Mouse (Mus musculus) stomach, embryonic 16.5 days (tissue): ENCODE results near the gene Rd3. TPM values are rescaled to one million over a fixed set of nuclear protein-coding genes. Genes with fewer than 3 reads are reported as not detected.
A peak's percentile ranks its signal among the peaks of the same experiment; 100 is the strongest.

ENCODE experiments used
- ATAC-seq: fragments of 200-750 bp; cut with Nextera tagmentation; 2 replicates; pipeline ENCODE4 v1.8.0; 2017; ENCODE audit warnings: moderate number of reproducible peaks, moderate TSS enrichment; ENCODE audit not compliant: insufficient read depth, low FRiP score
- H3K27ac ChIP-seq: fragments of 300-500 bp; sonication (generic); 2 replicates; pipeline ENCODE4 v1.5.1; 2014; ENCODE audit warnings: low read length
- H3K27me3 ChIP-seq: fragments of 300-500 bp; sonication (generic); 2 replicates; pipeline ENCODE4 v1.6.1; 2014; ENCODE audit warnings: low read length, control low read depth, mixed read lengths; ENCODE audit not compliant: control insufficient read depth, insufficient read depth
- H3K36me3 ChIP-seq: fragments of 300-500 bp; sonication (generic); 2 replicates; pipeline ENCODE4 v1.6.1; 2014; ENCODE audit warnings: low read length; ENCODE audit not compliant: control insufficient read depth, insufficient read depth
- H3K4me1 ChIP-seq: fragments of 300-500 bp; sonication (generic); 2 replicates; pipeline ENCODE4 v1.6.1; 2014; ENCODE audit warnings: low read length, control low read depth, mixed read lengths; ENCODE audit not compliant: control insufficient read depth, insufficient read depth
- H3K4me2 ChIP-seq: fragments of 300-500 bp; sonication (generic); 2 replicates; pipeline ENCODE4 v1.6.1; 2014; ENCODE audit warnings: low read depth, low read length, mixed read lengths
- H3K4me3 ChIP-seq: fragments of 300-500 bp; sonication (generic); replicated peaks from 2 replicates; pipeline ENCODE4 v1.5.1; 2014; ENCODE audit warnings: mild to moderate bottlenecking, low read length
- H3K9ac ChIP-seq: fragments of 300-500 bp; sonication (generic); 2 replicates; pipeline ENCODE4 v1.6.1; 2014; ENCODE audit warnings: low read length
- H3K9me3 ChIP-seq: fragments of 300-500 bp; sonication (generic); replicated peaks from 2 replicates; pipeline ENCODE4 v1.6.1; 2016; ENCODE audit warnings: low read length, control low read depth; ENCODE audit not compliant: control insufficient read depth
- WGBS: fragments of 180-500 bp; shearing (Covaris S2); extraction: QIAGEN DNeasy Blood & Tissue Kit; methylation state at CpG from one replicate; pipeline ENCODE4 v1.1.7; 2014; 5-methylcytosine and 5-hydroxymethylcytosine counted together
- polyA plus RNA-seq: library from polyadenylated mRNA; unstranded; fragments of >200 nt; fragmentation: Nextera tagmentation; extraction: Ambion mirVana; gene quantifications from 2 replicates; pipeline ENCODE4 v1.2.1, GENCODE M21; 2015

Rd3 gene
- polyA plus RNA-seq, 1 experiment from 2014 or later, result 0.19 TPM

DNA sequence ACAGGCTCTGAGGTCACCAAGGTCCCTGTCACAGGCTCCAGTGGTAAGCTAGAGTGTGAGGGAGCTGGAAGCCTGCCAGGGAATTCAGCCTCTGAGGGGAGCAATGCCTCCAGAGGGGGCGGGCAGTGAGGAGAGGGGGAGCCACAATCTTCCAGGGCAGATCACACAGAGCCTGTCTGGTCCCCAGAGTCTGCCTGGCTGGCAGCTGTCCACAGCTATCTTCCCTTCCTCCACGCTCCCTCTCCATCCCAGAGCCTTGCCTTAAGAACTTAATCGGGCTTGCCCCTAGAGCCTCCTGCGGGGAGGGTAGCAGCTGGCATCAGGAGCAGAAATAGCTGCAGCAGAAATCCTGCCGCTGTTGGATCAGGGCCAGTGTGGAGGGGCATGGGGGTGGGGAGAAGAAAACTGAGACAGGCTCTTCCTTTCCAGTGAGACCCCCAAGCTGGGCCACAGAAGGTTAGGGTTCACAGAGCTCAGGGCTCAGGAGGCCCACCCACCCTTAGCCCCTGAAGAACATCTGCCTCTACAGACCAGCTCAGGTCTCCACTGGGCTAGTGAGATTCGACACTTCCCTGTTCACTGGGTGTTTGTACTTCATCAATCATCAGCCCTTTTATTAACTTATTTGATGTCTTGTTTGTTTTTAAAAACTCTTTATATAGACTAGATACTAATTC lies 4.4 kb downstream of the Rd3 start:
- Histone ChIP-seq H3K27ac (no peak overlapping the region), H3K4me2 (no peak overlapping the region), H3K27me3 (0 out of 2 replicates have a peak, but pooled peaks cover 3% of the 10 kb centered on the region), H3K4me1 (peaks cover 6% of the 10 kb centered on the region; the same call in 1 of the 2 replicates), H3K36me3 (no peaks in the 10 kb centered on the region), H3K9ac (no peak overlapping the region), H3K9me3 (no peaks in the 10 kb centered on the region), H3K4me3 (no peak overlapping the region)
- WGBS, result 36% methylated on average over 6 of the region's 6 CpGs
- peak; percentile 70; the same call in 1 of the 2 replicates for ATAC-seq

DNA sequence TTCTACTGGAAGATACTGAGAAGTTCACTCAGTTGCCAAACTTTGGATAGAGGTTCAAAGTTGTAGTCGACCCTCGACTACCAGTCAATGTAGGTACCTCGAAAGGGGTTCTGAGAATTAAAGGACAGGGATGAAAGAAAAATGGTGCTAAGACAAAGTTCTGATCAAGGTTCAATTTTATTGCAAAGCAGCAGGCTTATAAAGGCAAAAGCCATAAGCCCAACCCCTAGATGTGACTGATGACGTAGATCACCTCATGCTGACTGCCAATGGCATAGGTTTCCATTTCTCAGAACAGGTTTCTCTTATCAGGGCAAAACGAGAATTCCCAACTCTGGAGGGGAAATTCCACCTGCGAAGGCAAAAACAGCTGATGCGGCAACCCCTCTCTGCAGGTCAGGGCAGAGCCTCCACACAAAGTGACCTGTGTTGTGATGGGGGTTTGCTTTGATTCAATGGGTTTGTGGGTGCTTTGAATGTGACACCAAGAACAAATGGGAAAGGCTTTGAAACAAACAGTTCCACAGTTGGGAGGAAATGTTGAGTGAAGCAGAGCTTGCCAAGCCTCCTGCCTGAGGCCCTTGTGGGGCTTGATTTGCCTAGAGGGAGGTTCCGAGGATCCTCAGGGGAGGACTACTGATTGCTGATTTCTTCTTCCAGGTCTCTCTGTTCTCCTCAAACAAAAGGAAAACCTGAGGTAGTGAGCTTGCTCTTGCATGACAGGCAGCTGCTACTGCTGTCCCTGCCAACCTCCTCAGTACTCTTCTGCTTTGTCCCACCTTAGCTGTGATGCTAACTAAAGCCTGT lies 9.7 kb downstream of the Rd3 start:
- Histone ChIP-seq H3K9me3 (no peaks in the 10 kb centered on the region), H3K9ac (no peak overlapping the region), H3K4me1 (no peaks in the 10 kb centered on the region), H3K36me3 (no peaks in the 10 kb centered on the region), H3K4me3 (no peak overlapping the region), H3K27me3 (0 out of 2 replicates have a peak, but pooled peaks cover 3% of the 10 kb centered on the region), H3K27ac (no peak overlapping the region), H3K4me2 (no peak overlapping the region)
- ATAC-seq, result no peak
- 64% methylated on average over 8 of the region's 8 CpGs for WGBS

DNA sequence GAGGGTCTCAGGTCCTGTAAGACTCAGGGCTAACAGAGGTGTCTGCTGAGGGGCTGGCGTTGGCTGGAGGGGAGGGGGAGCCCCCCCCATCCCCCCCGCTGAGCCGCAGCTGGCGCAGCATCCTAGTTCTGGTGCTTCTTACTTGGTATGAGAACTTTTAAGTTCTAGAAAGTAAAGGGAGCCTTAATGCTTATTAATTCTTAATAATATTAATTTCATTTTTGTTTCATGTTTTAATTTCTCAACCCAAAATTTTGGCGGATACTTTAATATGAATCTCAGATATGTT lies 10.3 kb downstream of the Rd3 start:
- WGBS, result 53% methylated on average over 5 of the region's 5 CpGs
- H3K36me3 ChIP-seq, result no peaks in the 10 kb centered on the region
- no peaks in the 10 kb centered on the region for H3K9me3 ChIP-seq
- H3K4me1 ChIP-seq, result no peaks in the 10 kb centered on the region
- no peak overlapping the region for H3K9ac ChIP-seq
- H3K4me3 ChIP-seq, result no peak overlapping the region
- ATAC-seq, result no peak
- 0 out of 2 replicates have a peak, but pooled peaks cover 3% of the 10 kb centered on the region for H3K27me3 ChIP-seq
- no peak overlapping the region for H3K4me2 ChIP-seq
- no peak overlapping the region for H3K27ac ChIP-seq

DNA sequence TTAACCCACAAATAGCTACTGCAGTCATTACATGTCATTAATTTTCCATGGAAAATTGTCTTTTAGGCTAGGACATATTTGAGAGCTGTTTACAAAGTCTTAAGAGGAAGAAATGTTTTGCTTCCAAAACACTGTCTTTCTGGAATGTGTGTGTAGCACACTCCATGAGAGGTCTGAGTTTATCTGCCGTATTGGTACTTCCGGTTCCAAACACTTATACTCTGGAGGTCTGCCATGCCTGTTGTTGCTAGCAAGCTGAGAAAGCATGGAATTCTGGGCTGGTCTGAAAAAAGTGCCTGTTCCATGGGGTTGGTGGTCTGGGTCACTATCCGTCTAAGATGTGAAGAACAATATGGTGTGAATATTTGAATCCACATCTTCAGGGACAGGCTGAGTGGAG lies 11.5 kb downstream of the Rd3 start:
- H3K9ac ChIP-seq, result no peak overlapping the region
- H3K4me2 ChIP-seq, result no peak overlapping the region
- H3K4me3 ChIP-seq, result no peak overlapping the region
- no peak overlapping the region for H3K27ac ChIP-seq
- H3K27me3 ChIP-seq, result 0 out of 2 replicates have a peak, but pooled peaks cover 3% of the 10 kb centered on the region
- H3K36me3 ChIP-seq, result no peaks in the 10 kb centered on the region
- no peaks in the 10 kb centered on the region for H3K4me1 ChIP-seq
- WGBS, result 66% methylated on average over 3 of the region's 3 CpGs
- ATAC-seq, result no peak
- H3K9me3 ChIP-seq, result no peaks in the 10 kb centered on the region

DNA sequence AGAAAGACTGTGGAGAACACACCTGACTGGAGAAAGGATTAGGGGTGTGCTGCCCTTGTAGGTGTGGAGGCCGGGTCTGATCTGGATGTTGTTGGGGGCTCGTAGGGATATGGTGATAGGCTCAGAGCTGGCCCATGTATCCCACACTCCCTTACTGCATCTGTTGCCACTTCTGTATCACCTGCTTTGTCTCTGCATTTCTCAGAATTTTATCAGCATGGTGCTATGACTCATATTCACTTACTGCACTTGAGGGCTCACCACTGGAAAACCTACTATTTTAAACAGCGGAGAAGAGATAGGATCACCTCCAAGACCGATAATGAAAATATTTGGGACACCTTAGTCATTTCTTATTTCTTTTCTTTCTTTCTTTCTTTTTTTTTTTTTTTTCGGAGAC lies 11.9 kb downstream of the Rd3 start:
- Histone ChIP-seq H3K36me3 (no peaks in the 10 kb centered on the region), H3K4me3 (peak overlapping the region; percentile 67; the same call in 1 of the 2 replicates), H3K9me3 (no peaks in the 10 kb centered on the region), H3K27ac (no peak overlapping the region), H3K27me3 (0 out of 2 replicates have a peak, but pooled peaks cover 3% of the 10 kb centered on the region), H3K9ac (no peak overlapping the region), H3K4me1 (no peaks in the 10 kb centered on the region), H3K4me2 (peak overlapping the region; percentile 57)
- WGBS, result 88% methylated on average over 5 of the region's 5 CpGs
- ATAC-seq, result no peak

DNA sequence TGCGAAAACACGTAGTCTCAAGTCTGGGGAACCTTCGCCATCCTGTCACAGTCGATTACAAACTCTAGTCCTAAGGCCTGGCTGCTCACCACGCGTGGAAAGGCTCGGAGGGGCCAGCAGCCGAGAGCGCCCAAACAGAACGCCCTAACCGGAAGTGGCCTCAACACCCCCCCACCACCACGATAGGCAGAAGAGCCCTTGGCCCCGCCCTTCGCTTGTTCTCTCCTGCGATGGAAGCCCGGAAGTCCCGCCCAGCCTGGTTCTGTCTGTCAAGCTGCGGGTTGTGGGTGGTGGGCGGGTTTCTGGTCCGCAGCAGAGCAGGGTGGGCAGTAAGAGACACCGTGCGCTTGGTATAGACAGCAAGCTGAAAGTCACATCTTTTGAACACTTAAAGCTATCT lies 12.8 kb downstream of the Rd3 start:
- peak; percentile 98 for ATAC-seq
- Histone ChIP-seq H3K9ac (peak overlapping the region; percentile 84), H3K4me3 (peak overlapping the region; percentile 67), H3K27ac (peak overlapping the region; percentile 91), H3K4me2 (peak overlapping the region; percentile 57), H3K9me3 (no peaks in the 10 kb centered on the region), H3K4me1 (no peaks in the 10 kb centered on the region), H3K36me3 (no peaks in the 10 kb centered on the region), H3K27me3 (no peaks in the 10 kb centered on the region)
- WGBS, result under 1% methylated on average over 22 of the region's 22 CpGs

DNA sequence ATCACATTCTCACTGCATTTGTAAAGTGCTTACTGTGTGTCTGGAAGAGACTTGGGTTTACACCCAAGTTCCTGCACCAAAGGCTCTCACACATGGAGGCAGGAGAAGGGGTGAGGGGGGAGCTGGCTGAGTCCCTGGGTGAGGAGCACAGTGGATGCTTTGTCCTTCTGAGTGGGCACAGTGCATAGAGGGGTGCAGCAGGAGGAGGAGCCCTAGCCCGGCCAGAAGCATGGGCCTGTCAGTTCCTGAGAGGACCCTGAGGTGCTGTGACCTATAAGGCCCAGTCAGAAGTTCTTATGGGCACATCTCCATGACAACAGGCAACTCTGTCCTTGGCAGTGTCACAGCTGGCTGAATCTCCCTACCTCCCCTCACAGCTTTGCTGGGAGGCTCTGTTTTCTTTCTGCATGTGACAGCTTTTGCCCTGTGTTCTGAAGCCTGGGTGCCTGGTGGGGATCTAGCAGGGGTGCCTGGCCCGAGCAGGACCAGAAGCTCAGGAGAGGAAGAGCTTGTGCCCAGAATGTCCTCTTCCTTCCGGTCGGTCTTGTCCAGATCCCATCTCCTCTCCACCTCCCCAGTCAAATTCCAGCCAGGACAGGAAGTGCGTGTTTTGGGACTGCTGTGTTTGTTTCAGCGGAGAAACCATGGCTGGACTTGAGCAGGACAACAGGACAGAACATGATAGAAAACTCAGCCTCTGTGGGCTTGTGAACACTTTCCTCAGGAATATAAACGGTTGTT lies 15.0 kb downstream of the Rd3 start:
- no peak overlapping the region; the same call in 1 of the 2 replicates for H3K9ac ChIP-seq
- H3K4me2 ChIP-seq, result no peak overlapping the region
- WGBS, result 59% methylated on average over 7 of the region's 7 CpGs
- no peak for ATAC-seq
- no peaks in the 10 kb centered on the region for H3K27me3 ChIP-seq
- H3K27ac ChIP-seq, result 0 out of 2 replicates have a peak overlapping the region, but pooled peaks have one; percentile 14
- no peaks in the 10 kb centered on the region for H3K4me1 ChIP-seq
- no peaks in the 10 kb centered on the region for H3K9me3 ChIP-seq
- H3K36me3 ChIP-seq, result peaks cover 8% of the 10 kb centered on the region; the same call in 1 of the 2 replicates
- no peak overlapping the region for H3K4me3 ChIP-seq

DNA sequence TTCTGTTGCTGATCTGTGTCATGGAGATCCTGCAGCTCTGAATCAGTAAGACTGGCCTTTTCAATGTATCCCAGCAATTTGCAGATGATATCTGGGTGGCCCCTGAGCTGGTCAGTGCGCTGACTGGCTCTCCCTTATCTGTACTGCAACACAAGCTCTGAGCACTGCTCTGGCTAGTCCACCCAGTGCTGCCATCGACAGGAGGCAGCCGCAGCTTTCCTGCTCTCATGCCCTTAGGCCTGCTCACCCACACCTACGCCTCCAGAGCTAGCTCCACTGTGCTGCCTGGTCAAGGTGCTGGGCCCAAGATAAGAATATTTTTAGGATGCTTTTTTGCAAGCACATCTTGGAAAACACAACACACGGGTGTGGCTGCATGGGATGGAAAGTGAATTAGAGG lies 17.3 kb downstream of the Rd3 start:
- ATAC-seq, result no peak
- 67% methylated on average over 5 of the region's 5 CpGs for WGBS
- no peaks in the 10 kb centered on the region for H3K27me3 ChIP-seq
- H3K36me3 ChIP-seq, result peaks cover 14% of the 10 kb centered on the region; the same call in 1 of the 2 replicates
- H3K4me2 ChIP-seq, result no peak overlapping the region
- no peak overlapping the region for H3K27ac ChIP-seq
- no peaks in the 10 kb centered on the region for H3K9me3 ChIP-seq
- H3K4me1 ChIP-seq, result no peaks in the 10 kb centered on the region
- no peak overlapping the region for H3K4me3 ChIP-seq
- H3K9ac ChIP-seq, result no peak overlapping the region

DNA sequence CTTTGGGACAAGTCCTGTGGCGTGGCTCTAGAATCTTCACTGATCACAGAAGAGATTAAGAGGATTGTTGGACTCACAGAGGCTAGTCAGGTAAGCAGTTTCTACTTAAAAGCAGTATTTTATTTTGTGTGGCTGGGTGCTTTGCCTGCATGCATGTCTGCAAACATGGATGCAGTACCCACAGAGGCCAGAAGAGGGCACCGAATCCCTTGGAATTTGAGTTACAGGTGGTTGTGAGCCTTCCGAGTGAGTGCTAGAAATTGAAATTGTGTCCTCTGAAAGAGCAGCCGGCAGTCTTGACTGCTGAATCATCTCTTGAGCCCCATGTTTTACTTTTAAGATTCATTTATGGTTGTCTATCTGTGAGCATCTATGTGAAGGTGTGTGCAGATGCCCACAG lies 18.3 kb downstream of the Rd3 start:
- no peak for ATAC-seq
- no peak overlapping the region for H3K4me3 ChIP-seq
- H3K27me3 ChIP-seq, result no peaks in the 10 kb centered on the region
- WGBS, result 64% methylated on average over 4 of the region's 4 CpGs
- H3K9ac ChIP-seq, result no peak overlapping the region
- H3K27ac ChIP-seq, result no peak overlapping the region
- no peaks in the 10 kb centered on the region for H3K4me1 ChIP-seq
- H3K36me3 ChIP-seq, result peaks cover 19% of the 10 kb centered on the region; the same call in 1 of the 2 replicates
- no peaks in the 10 kb centered on the region for H3K9me3 ChIP-seq
- no peak overlapping the region for H3K4me2 ChIP-seq
